Mouse (Mus musculus): Measurements from ENCODE around the gene Tmem132a.

Tmem132a gene

DNA sequence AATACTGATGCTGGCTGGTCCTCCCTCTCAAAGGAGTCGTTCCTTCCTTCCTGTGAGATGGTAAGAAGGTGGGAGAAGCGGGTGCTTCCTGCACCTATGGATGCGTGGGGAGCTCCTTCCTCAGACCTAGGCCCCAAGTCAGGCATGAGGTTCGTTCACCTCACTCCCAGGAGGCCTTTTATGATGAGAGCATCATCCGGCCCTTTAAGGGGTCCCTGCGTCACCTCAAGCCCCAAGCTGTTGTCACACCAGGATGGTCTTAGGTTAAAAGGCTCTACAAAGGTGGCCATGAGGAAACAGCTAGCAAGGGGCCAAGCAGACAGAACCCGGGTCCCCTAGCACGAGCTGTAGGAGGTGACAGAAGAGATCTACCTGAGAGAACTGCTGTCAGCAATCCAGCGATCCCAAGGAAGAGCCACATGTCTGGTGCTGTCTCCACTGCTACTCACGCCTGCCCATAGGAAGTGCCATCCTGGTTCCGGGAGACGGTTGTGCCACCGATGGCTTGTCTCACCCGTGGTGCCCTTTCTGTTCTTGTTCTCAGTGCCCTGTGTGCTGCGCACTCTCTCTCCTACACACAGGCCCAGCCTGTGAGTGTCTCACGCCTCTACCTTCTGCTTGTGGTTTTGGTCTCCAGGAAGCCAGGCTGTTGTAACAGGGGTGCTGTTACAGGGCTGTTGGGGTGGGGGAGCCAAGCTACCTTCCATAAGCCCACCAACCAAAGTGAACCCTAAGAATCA is 40.1 kb downstream of the Tmem132a start, which contains the start of gene Cd6:
Cd6 (minus strand) TSS at position 623 of the 740 bp plus-strand sequence.
- no peak for DNase-seq

DNA sequence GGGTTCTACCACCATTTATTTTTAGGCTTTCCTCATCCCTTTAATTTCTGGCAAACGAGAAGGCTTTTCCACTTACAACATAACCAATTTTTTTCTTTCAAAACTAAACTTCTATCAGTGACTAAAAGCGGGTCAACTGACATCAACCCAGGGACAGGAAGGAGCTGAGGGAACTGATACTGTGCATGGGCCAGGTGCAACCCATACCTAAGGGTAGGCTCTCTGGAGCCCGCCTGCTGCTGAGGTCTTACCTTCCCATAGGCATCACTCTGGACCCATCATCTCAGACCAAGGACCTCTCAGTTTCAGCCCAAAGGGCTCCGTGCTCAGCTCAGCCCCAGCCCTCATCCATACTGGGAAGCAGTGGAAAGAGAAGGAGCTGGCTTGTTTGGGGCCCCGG is 41.4 kb downstream of the Tmem132a start:
- DNase-seq, result no peak

DNA sequence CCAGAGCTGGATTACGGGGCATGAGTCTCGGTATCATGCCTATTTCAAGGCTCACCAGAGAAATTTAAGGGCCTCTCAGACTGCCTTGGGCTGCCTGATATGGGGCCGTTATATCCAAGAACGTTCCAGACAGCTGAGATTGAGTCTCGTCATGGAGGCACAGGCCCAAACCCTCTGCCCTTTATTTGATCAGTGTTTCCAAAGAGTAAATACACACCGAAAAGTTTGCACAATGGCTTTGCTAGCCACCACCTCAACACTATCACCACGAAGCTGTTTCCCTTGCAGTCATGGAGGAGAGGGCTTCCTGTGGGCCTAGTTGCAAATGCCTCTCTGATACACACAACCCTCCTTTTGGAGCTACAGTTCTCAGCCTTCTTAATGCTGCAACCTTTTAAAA is 45.7 kb downstream of the Tmem132a start:
- no peak for DNase-seq

DNA sequence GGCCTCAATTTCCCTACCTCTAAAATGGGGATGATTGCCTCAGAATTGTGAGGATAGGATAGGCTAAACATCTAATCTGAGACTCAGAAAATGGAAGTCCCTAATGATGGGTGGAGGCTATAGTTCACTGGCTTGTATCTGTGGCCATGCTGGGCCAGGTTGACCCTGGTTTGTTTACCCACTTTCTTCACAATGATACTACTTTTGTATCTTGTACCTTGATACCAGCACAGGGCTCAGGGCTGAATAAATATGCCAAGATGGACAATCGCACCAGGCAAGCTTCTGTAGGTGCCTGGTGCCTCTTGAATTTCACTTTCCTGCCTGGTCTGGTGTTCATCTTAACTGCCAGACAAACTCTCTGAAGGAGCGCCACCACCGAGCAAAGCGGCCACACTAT is 47.2 kb downstream of the Tmem132a start:
- DNase-seq, result no peak

DNA sequence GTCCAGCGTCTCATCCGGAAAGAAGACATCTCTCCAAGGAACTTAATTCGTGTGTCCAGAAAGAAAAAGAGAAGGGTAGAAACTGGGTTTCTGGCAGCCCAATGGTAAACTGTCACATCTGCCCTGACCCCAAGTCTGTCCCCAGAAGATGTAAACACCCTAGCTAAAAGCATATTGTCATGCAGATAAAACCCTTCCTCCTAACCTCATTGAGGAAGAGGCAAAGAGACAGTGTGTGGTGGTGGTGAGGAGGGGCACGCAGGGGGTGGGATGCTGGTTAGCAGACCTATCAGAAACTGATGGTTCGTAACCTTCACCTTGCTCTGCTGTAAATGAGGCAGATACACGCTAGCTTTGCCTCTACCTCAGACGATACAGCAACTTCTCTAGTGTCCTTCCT is 48.4 kb downstream of the Tmem132a start:
- no peak for DNase-seq

DNA sequence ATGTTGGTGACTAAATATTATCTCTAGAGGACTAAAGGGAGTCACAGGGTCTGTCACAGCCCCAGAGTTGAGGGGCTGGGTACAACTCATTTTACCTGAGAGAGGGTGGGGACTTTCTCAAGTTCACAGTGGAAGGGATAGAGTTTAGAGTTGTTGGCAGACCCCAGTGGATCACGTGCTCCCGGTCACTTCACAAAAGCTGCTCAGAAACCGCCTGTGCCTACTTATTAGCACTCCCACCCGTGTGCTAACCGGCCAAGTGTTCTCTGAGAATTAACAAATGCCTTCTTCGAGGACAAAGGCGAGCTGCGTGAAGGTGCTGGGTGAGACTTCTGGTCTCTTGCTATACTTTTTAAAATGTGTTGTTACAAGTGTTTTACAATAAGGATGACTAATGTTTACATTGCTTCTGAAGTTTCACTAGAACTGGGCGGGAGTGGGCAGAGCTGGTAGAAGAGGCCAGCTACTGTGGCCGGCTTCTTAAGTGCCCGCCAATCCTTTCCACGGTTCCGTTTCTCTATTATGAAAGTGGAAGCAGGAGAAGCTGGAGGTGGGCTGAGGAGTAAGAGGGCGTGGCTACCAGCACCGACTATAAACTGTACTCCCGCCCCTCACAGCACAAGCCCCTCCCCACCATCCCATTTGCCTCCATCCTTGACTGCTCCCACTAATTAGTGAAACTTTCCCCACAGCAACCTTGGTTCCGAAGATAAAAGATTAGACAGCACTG is 51.4 kb downstream of the Tmem132a start:
- DNase-seq, result no peak

DNA sequence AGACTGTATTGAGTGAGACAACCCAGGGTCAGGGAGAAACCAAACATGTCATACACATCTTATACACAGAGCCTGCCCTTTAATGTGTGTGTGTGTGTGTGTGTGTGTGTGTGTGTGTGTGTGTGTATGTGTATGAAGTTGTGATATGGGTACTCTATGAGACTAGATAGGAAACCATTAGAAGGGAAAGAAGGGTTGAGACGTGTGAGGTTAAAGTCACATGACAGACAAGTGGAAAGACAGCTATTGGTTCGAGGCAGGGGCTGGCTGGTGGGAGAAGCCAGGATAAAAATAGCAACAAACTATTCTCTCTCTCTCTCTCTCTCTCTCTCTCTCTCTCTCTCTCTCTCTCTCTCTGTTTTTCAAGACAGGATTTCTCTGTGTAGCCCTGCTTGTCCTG is 53.3 kb downstream of the Tmem132a start:
- DNase-seq, result no peak

DNA sequence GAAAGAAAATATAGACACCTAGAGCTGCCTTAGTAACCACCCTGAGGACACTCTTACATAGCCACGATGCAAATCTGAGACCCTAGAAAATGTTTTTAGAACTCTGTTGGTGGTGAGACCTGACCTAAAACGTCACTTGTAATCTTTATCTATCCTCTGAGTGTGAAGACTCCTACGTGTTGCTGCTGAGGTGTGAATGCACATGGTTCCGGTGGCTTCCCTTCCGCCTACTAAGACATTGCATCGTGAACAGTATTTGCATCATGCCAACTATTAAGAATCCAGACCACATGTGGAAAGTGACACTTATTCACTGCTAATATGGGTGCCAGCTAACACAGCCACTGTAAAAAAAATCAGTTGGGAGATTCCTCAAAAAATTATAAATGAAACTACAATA is 53.9 kb downstream of the Tmem132a start:
- DNase-seq, result no peak

DNA sequence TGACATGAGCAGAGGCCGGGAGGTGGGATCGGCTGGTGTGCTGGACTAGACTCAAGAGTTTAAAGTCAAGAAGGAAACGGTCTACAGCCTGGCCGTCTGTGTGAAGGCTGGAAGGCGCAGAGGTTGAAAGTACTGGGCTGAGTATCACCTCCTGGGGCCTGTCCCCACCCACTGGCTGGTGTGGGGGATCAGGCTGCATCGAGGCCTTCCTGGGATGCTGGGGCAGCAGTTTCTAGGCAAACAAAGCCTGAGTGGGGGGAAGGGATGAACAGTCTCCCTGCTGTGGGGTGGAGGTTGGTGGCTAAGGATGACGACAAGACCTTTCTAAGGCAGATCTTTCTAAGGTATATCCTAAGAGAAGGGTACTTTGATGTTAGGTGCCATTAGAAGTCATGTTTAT is 55.8 kb downstream of the Tmem132a start:
- DNase-seq, result no peak

DNA sequence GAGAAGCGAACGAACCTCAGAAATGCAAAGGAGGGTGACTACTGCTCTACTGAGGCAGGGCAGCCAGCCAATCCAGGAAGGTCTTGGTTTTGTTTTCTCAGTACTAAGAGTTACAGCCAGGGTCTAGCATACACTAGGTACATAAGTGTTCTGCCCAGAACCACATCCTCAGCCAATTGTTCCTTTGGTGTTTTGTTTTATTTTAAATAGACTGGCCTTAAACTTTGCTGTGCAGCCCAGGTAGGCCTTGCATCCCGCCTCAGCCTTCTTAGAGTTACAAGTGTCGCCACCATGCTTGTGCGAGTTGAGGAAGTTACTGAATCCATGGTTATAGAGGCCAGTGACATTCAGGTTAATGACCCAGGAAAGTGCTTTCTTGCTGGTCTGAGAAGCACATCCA is 56.7 kb downstream of the Tmem132a start:
- DNase-seq, result no peak

DNA sequence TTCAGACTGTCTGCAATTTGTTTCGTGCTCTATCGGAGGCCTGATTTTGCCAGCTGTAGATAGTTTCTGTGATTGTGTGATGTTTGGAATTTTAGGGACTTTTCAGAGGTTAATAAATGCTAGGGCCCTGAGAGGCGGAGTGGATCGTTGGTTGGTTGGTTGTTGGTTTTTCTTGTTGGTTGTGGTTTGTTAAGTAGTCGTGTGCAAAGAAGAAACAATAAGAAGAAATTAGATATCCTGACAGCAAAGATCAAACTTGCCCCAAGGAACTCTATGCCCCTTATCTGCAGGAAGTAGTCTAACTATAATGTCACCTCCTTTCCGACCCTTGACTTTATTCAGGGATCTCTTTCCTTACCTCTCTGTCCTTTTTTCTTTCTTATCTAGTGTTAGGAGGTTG is 58.3 kb downstream of the Tmem132a start:
- no peak for DNase-seq

DNA sequence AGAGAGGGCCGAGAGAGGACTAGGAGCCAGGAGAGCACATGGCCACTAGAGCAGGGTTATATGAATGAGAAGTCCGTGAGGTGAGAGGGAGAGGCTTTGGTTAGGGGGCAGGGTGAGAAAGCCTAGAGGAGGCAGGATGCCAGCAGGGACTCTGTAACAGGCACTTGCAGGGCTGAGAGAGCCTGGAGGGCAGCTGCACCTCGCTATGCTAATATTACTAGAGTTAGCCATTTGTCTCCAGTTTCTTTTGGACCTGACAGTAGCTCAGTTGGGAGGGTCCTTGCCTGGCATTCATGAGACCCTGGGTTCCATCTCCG is 59.6 kb downstream of the Tmem132a start:
- DNase-seq, result no peak

DNA sequence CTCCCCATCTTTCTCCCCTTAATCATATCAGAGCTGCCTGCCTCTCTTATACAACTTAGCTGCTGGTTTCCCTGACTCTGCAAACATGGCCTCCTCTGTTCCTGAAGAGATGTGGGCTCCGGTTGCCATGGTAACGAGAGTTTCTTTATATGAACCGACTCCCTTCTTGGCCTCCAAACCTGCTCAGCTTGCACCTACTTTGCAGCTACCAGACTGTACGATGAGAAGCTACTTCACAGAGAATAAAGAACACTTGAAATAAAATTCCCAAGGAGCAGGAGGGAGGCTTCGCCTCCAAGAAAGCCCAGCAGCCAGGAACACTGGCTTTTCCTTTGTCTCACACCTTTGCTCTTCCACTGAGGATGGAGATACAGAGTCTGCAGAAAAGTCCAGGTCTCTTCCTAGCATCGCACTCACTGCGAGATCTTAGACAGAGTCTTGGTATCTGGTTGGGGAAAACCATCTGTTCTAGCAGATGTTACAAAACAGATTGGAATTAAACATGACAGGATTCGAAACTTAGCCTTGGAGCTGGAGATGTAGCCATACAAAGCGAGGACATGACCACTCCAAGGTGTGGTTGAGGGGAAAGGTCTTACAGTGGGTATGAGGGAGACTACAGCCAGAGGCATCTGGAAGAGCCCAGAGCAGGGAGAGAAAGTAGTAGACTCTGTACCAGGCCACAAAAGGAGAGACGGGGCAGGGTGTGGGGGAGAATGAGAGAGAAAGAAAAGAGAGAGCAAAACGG is 60.1 kb downstream of the Tmem132a start:
- no peak for DNase-seq

DNA sequence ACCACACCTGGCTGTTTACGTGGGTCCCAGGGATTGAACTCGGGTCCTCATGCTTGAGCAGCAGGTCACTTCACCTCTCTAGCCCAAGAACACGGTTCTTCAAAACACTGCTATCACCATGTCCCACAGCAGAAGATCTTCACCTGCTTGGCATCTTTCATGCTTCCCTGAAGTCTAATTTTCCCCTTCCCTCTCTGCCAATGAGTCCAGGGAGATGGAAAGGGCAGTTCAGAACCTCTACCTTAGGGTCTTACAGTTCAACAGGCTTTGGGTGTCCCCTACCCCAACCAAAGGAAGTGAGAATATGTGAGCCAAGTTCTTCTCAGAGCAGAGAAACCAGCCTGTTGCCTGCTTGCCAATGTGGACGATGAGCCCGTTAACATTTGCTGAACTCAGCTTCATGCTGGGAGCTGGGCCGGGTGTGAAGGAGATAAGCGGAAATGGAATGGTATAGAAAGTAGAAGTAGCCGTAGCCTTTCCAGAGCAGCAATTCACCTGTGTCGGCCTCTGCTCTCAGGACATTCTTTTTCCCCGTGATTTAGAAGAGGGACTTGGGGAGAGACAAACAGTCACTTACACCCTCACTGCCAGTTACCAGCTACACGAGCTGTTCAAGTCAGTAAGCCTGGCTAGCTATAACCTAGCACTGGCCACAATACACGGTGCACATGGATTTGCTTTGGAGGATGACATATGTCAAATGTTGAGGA is 61.1 kb downstream of the Tmem132a start:
- no peak for DNase-seq
